In the genomic region with DNA sequence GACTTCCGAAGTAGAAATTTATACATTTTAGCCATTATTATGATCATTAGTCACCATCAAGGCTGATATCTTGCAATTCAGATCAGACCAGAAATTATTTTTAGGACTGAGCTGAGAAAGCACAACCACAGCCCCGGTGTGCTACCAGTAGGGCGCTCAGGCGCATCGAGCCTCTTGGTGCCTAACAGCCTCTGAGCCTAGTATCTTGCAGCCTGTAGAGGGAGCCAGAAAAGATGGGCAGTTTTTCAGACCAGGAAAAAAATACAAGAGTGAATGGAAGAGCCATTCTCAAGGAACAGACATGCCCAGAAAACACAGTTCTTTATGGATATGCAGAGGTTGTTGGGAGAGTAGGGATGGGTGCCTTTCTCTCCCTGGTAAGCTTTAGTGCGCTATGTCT, we compare ENCODE assay signal across 14 mouse cellular contexts.
DNase-seq lines count a peak whose midpoint lies in the region; ATAC-seq and TF ChIP-seq lines count a peak whose summit lies in the region.
"Had no signal": no experiment of that assay in that cellular context is flagged by ENCODE, and none has a peak within 500 bp of the region (broad histone marks: within the 10 kb centered on the region; RNA-seq: fewer than 3 reads in every experiment).

No protein-coding gene starts in this region.

- H3K36me3 ChIP-seq in thymus, adult 2 months (ENCODE audit: control insufficient read depth, insufficient read depth, low read length): no peaks in the 10 kb centered on the region
- H3K36me3 ChIP-seq: liver, embryonic 15.5 days; midbrain, embryonic 15.5 days had no signal

- H3K4me3 ChIP-seq in thymus, adult 2 months (ENCODE audit: control insufficient read depth, insufficient read depth, low read length): no peak overlapping the region
- H3K4me3 ChIP-seq: forebrain, embryonic 10.5 days; liver, embryonic 15.5 days; midbrain, embryonic 15.5 days had no signal

- no peaks in the 10 kb centered on the region for H3K27me3 ChIP-seq in thymus, adult 2 months (ENCODE audit: control insufficient read depth, insufficient read depth, low read length)
- H3K27me3 ChIP-seq: liver, embryonic 15.5 days; midbrain, embryonic 15.5 days had no signal

- no peak for ATAC-seq in inflammation-experienced regulatory T-cells, adult 6 months
- ATAC-seq: activated CD4-positive, CD25-positive, alpha-beta regulatory T cell, adult 4 months had no signal

- DNase-seq in cerebellum, postnatal 10 days: peak; percentile 27 to 37
- no peak for DNase-seq in cerebellum, adult 9-11 months
- peak; percentile 20 for DNase-seq in kidney, postnatal 14 days
- no peak for DNase-seq in kidney, postnatal 10 days
- peak; percentile 17 for DNase-seq in thymus, adult 2 months
- DNase-seq in thymus, adult 18-20 months: no peak
- DNase-seq in yolk sac, embryonic 10.5 days (ENCODE audit: low spot score): no peak
- DNase-seq: heart, postnatal 4 days; spleen, adult 18-20 months had no signal

- no peak overlapping the region for H3K27ac ChIP-seq in thymus, adult 2 months (ENCODE audit: control insufficient read depth, insufficient read depth, low read length)
- H3K27ac ChIP-seq: forebrain, embryonic 10.5 days; liver, embryonic 15.5 days; midbrain, embryonic 15.5 days had no signal

- TF ChIP-seq CTCF in thymus, adult 2 months (IDR thresholded peaks at IDR 0.05; ENCODE audit: borderline replicate concordance, control insufficient read depth, extremely low read depth, insufficient read depth, low read length, poor library complexity): no peak

- TF ChIP-seq POLR2A in thymus, adult 2 months (IDR thresholded peaks at IDR 0.05; ENCODE audit: control insufficient read depth, extremely low read depth, insufficient read depth, low read length, poor library complexity): no peak

- peaks cover 12% of the 10 kb centered on the region for H3K4me1 ChIP-seq in thymus, adult 2 months (replicated peaks; ENCODE audit: control insufficient read depth, insufficient read depth, low read length)

- WGBS in thymus, adult 2 months: 69% methylated on average over 6 of the region's 6 CpGs

Comparison
In these comparisons a context has a peak if more than half of its experiments do, and no peak if none do; other contexts are left out.
1. DNase-seq: peak in cerebellum, postnatal 10 days (2 of 2), kidney, postnatal 14 days (single experiment) and thymus, adult 2 months (single experiment); none in cerebellum, adult 9-11 months (single experiment), kidney, postnatal 10 days (single experiment), thymus, adult 18-20 months (0 of 2) and yolk sac, embryonic 10.5 days (single experiment).